Mouse (Mus musculus): Measurements from ENCODE around the gene Cavin4.

Cavin4 gene

DNA sequence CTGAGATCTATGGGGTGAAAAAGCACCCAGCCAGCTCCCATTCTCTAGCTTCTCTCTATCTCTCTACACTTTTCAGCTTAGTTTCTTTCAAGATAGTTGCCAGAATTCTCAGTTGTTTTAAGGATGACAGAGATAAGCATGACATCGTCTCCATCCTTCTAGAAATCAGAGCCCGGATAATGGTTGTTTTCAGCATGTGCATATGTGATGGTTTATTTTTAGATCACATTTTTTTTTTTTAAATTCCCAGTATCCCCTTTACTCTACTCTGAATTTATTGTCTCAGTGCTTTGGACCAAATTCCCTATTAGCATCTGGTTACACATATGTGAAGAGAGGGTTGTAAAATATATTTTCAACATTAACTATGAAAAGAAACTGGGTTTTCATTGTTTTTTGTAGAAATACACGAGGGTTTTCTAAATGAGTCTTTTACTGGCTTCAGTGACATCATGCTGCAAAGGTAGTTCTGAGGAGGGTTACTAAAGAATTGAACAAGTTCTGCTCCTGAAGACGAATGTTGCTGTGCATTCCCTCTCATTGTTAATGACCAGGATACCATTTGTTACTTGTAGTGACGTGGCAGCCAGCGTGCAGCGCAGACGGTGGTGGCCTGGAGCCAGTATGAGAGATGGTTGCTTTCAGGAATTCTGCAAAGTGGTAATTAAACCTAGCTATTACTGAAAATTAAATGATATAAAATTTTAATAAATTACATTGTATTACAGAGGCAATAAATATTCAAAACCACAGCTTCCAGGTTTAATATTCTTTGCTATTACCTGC lies 52.7 kb downstream of the Cavin4 start:
- ATAC-seq (ENCODE audit: insufficient number of reproducible peaks, low FRiP score, low TSS enrichment), result no peak

DNA sequence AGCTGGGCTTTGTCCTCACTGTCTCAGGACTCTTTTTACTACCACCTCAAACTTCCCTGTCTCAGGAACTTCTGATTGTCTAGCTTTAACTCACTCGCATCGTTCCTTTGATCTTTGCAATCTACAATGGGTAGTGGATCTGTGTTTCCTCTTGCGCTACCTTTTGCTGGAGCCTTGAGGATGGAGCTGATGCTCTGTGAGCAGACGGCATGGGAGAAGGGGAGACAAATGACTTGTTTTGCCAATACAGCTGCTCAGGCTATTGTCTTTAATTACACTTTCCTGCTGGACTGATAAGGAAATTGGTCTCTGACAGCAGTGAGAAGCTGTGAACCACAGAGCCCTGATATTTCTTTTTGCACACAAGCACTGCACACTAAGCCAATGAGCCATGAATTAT lies 53.5 kb downstream of the Cavin4 start:
- no peak for ATAC-seq (ENCODE audit: insufficient number of reproducible peaks, low FRiP score, low TSS enrichment)

Measured in cerebellum, adult (tissue).